Mouse (Mus musculus): ENCODE measurements around the gene Rpa1. TPM values are rescaled to one million over a fixed set of nuclear protein-coding genes. Genes with fewer than 3 reads are reported as not detected.

Gene Rpa1
- polyA plus RNA-seq (2015; fragmentation: Illumina TruSeq; extraction: RNeasy Lipid Tissue Mini Kit (QIAGEN cat#74804); ENCODE audit: low read depth, low replicate concordance), result 56.3 TPM

GRCm38 (mm10) chr11:75348199-75348889, at the start of gene Rpa1, which contains the start of gene Smyd4:
Rpa1 (minus strand) TSS chr11:75348324.
Smyd4 (plus strand) TSS chr11:75348433.

Other genes with a start within 250 kb of the Rpa1 start
- 1.7 TPM for gene Hic1, start 178.8 kb downstream of the Rpa1 start, polyA plus RNA-seq (2015; fragmentation: Illumina TruSeq; extraction: RNeasy Lipid Tissue Mini Kit (QIAGEN cat#74804); ENCODE audit: low read depth, low replicate concordance)
- 13.2 TPM for gene Ovca2, start 169.5 kb downstream of the Rpa1 start, polyA plus RNA-seq (2015; fragmentation: Illumina TruSeq; extraction: RNeasy Lipid Tissue Mini Kit (QIAGEN cat#74804); ENCODE audit: low read depth, low replicate concordance)
- gene Dph1, start 157.1 kb downstream of the Rpa1 start, polyA plus RNA-seq (2015; fragmentation: Illumina TruSeq; extraction: RNeasy Lipid Tissue Mini Kit (QIAGEN cat#74804); ENCODE audit: low read depth, low replicate concordance), result 16.6 TPM
- gene Rtn4rl1, start 154.5 kb downstream of the Rpa1 start, polyA plus RNA-seq (2015; fragmentation: Illumina TruSeq; extraction: RNeasy Lipid Tissue Mini Kit (QIAGEN cat#74804); ENCODE audit: low read depth, low replicate concordance), result 38.6 TPM
- 8.3 TPM for gene Smyd4, start 109 bp upstream of the Rpa1 start, polyA plus RNA-seq (2015; fragmentation: Illumina TruSeq; extraction: RNeasy Lipid Tissue Mini Kit (QIAGEN cat#74804); ENCODE audit: low read depth, low replicate concordance)
- gene Serpinf1, start 74.4 kb upstream of the Rpa1 start, polyA plus RNA-seq (2015; fragmentation: Illumina TruSeq; extraction: RNeasy Lipid Tissue Mini Kit (QIAGEN cat#74804); ENCODE audit: low read depth, low replicate concordance), result 18.2 TPM
- 0.34 TPM for gene Serpinf2, start 91.3 kb upstream of the Rpa1 start, polyA plus RNA-seq (2015; fragmentation: Illumina TruSeq; extraction: RNeasy Lipid Tissue Mini Kit (QIAGEN cat#74804); ENCODE audit: low read depth, low replicate concordance)
- 10.1 TPM for gene Wdr81, start 106.4 kb upstream of the Rpa1 start, polyA plus RNA-seq (2015; fragmentation: Illumina TruSeq; extraction: RNeasy Lipid Tissue Mini Kit (QIAGEN cat#74804); ENCODE audit: low read depth, low replicate concordance)
- gene Tlcd2, start 113.4 kb upstream of the Rpa1 start, polyA plus RNA-seq (2015; fragmentation: Illumina TruSeq; extraction: RNeasy Lipid Tissue Mini Kit (QIAGEN cat#74804); ENCODE audit: low read depth, low replicate concordance), result 1.2 TPM
- 68.6 TPM for gene Prpf8, start 138.5 kb upstream of the Rpa1 start, polyA plus RNA-seq (2015; fragmentation: Illumina TruSeq; extraction: RNeasy Lipid Tissue Mini Kit (QIAGEN cat#74804); ENCODE audit: low read depth, low replicate concordance)
- gene Rilp, start 161.8 kb upstream of the Rpa1 start, polyA plus RNA-seq (2015; fragmentation: Illumina TruSeq; extraction: RNeasy Lipid Tissue Mini Kit (QIAGEN cat#74804); ENCODE audit: low read depth, low replicate concordance), result 1.1 TPM
- 1.3 TPM for gene Scarf1, start 165.2 kb upstream of the Rpa1 start, polyA plus RNA-seq (2015; fragmentation: Illumina TruSeq; extraction: RNeasy Lipid Tissue Mini Kit (QIAGEN cat#74804); ENCODE audit: low read depth, low replicate concordance)
- 23.8 TPM for gene Slc43a2, start 183.4 kb upstream of the Rpa1 start, polyA plus RNA-seq (2015; fragmentation: Illumina TruSeq; extraction: RNeasy Lipid Tissue Mini Kit (QIAGEN cat#74804); ENCODE audit: low read depth, low replicate concordance)
- gene Pitpna, start 239.8 kb upstream of the Rpa1 start, polyA plus RNA-seq (2015; fragmentation: Illumina TruSeq; extraction: RNeasy Lipid Tissue Mini Kit (QIAGEN cat#74804); ENCODE audit: low read depth, low replicate concordance), result 282 TPM

Measured in brain, adult 10 weeks (tissue).